Mouse (Mus musculus): ENCODE results near the gene Ptafr. TPM values are rescaled to one million over a fixed set of nuclear protein-coding genes. Genes with fewer than 3 reads are reported as not detected.

The Ptafr gene
- total and polyA plus RNA-seq, 3 experiments = 0.31 to 1.1 TPM; not detected in 1

GRCm38 (mm10) chr4:132583781-132584180 lies 19.9 kb downstream of the Ptafr start:
- Histone ChIP-seq H3K9ac (ENCODE audit: insufficient read depth, low read depth) (no peak overlapping the region), H3K9me3 (replicated peaks; ENCODE audit: low read length) (peaks cover 9% of the 10 kb centered on the region), H3K4me1 (ENCODE audit: control insufficient read depth in 1 of 2, insufficient read depth in 2 of 2) (peaks cover 8 to 45% of the 10 kb centered on the region in 2 experiments), H3K4me3 (replicated peaks in 1 of 3; ENCODE audit: low read depth in 2 of 3, low read length in 2 of 3, poor library complexity in 1 of 3) (no peak overlapping the region), H3K79me2 (replicated peaks; ENCODE audit: control insufficient read depth, extremely low read depth, insufficient read depth, poor library complexity, severe bottlenecking) (no peaks in the 10 kb centered on the region), H3K36me3 (replicated peaks in 1 of 2; ENCODE audit: control insufficient read depth in 1 of 2, insufficient read depth in 1 of 2, low read length in 1 of 2) (peaks cover 0 to 3% of the 10 kb centered on the region in 2 experiments), H3K27ac (ENCODE audit: insufficient read depth, low read depth) (no peak overlapping the region), H3K4me2 (ENCODE audit: insufficient read depth, low read depth, poor library complexity, severe bottlenecking) (peak overlapping the region; percentile 42; the same call in 1 of the 2 replicates), H3K27me3 (replicated peaks) (no peaks in the 10 kb centered on the region)
- peak; percentile 54 for DNase-seq (ENCODE audit: extremely low read depth)
- in situ Hi-C loops (cut with MboI; ENCODE audit: low pct_ligation_motif_present, low pct_unique_long_range_greater_than_20kb, low sequenced_read_pairs) (no loop called here), dilution Hi-C loops (cut with MboI; ENCODE audit: extremely low pct_ligation_motif_present, extremely low pct_unique_long_range_greater_than_20kb, low sequenced_read_pairs) (no loop called here)
- TF ChIP-seq SMC3 (IDR thresholded peaks at IDR 0.05; ENCODE audit: low read depth, low read length) (no peak), USF2 (conservative IDR thresholded peaks at IDR 0.05; ENCODE audit: low read depth, low read length) (no peak), NRF1 (IDR thresholded peaks at IDR 0.05; ENCODE audit: low read depth, low read length) (no peak), IRF4 (IDR thresholded peaks at IDR 0.05; ENCODE audit: low read depth, low read length) (0 out of 2 replicates have a peak, but pooled peaks have one; percentile 12)

- H3K4me1 ChIP-seq (ENCODE audit: control insufficient read depth in 1 of 2, insufficient read depth in 2 of 2) = peaks cover 8 to 47% of the 10 kb centered on the region in 2 experiments
- H3K27ac ChIP-seq (ENCODE audit: insufficient read depth, low read depth) = no peak overlapping the region
- DNase-seq (ENCODE audit: extremely low read depth) = no peak
- in situ Hi-C loops (cut with MboI; ENCODE audit: low pct_ligation_motif_present, low pct_unique_long_range_greater_than_20kb, low sequenced_read_pairs) = no loop called here
- H3K36me3 ChIP-seq (replicated peaks in 1 of 2; ENCODE audit: control insufficient read depth in 1 of 2, insufficient read depth in 1 of 2, low read length in 1 of 2) = peaks cover 0 to 3% of the 10 kb centered on the region in 2 experiments
- H3K4me3 ChIP-seq (replicated peaks in 1 of 3; ENCODE audit: low read depth in 2 of 3, low read length in 2 of 3, poor library complexity in 1 of 3) = no peak overlapping the region
- TF ChIP-seq POLR2AphosphoS2 (IDR thresholded peaks at IDR 0.05; ENCODE audit: low read depth, low read length) (no peak), RCOR1 (conservative IDR thresholded peaks at IDR 0.05; ENCODE audit: low read depth, low read length) (no peak), ZNF384 (IDR thresholded peaks at IDR 0.05; ENCODE audit: low read depth, low read length) (no peak), MAFK (IDR thresholded peaks at IDR 0.05; ENCODE audit: insufficient replicate concordance, low read length) (no peak), ZMIZ1 (IDR thresholded peaks at IDR 0.05; ENCODE audit: low read depth, low read length) (no peak), NELFE (IDR thresholded peaks at IDR 0.05; ENCODE audit: low read depth, low read length) (no peak), JUND (conservative IDR thresholded peaks at IDR 0.05; ENCODE audit: low read depth, low read length) (no peak), ELF1 (IDR thresholded peaks at IDR 0.05; ENCODE audit: low read depth, low read length) (no peak), CHD2 (IDR thresholded peaks at IDR 0.05; ENCODE audit: low read length) (no peak), MXI1 (IDR thresholded peaks at IDR 0.05; ENCODE audit: low read depth, low read length) (no peak), NRF1 (IDR thresholded peaks at IDR 0.05; ENCODE audit: low read depth, low read length) (no peak), SIN3A (IDR thresholded peaks at IDR 0.05; ENCODE audit: low read length) (no peak), IRF4 (IDR thresholded peaks at IDR 0.05; ENCODE audit: low read depth, low read length) (no peak), KAT2A (IDR thresholded peaks at IDR 0.05; ENCODE audit: insufficient replicate concordance, low read length) (no peak), ZKSCAN1 (IDR thresholded peaks at IDR 0.05; ENCODE audit: borderline replicate concordance, low read depth, low read length) (no peak), JUN (IDR thresholded peaks at IDR 0.05; ENCODE audit: insufficient read depth, low read depth, low read length) (no peak), TCF12 (IDR thresholded peaks at IDR 0.05; ENCODE audit: low read depth, low read length) (no peak), RAD21 (IDR thresholded peaks at IDR 0.05; ENCODE audit: low read depth, low read length) (no peak), SMC3 (IDR thresholded peaks at IDR 0.05; ENCODE audit: low read depth, low read length) (no peak), MEF2A (IDR thresholded peaks at IDR 0.05; ENCODE audit: borderline replicate concordance, low read depth, low read length) (no peak)
- peaks cover 9% of the 10 kb centered on the region for H3K9me3 ChIP-seq (replicated peaks; ENCODE audit: low read length)
- dilution Hi-C loops (cut with MboI; ENCODE audit: extremely low pct_ligation_motif_present, extremely low pct_unique_long_range_greater_than_20kb, low sequenced_read_pairs) = no loop called here
- H3K27me3 ChIP-seq (replicated peaks) = no peaks in the 10 kb centered on the region
- H3K79me2 ChIP-seq (replicated peaks; ENCODE audit: control insufficient read depth, extremely low read depth, insufficient read depth, poor library complexity, severe bottlenecking) = no peaks in the 10 kb centered on the region
- H3K4me2 ChIP-seq (ENCODE audit: insufficient read depth, low read depth, poor library complexity, severe bottlenecking) = no peak overlapping the region
- no peak overlapping the region for H3K9ac ChIP-seq (ENCODE audit: insufficient read depth, low read depth)
These were observed 21.1 kb downstream of the Ptafr start for GRCm38 (mm10) chr4:132584975-132585374.

All from CH12.LX (cell line).